ENCODE assay signal across 8 mouse cellular contexts in the genomic region with DNA sequence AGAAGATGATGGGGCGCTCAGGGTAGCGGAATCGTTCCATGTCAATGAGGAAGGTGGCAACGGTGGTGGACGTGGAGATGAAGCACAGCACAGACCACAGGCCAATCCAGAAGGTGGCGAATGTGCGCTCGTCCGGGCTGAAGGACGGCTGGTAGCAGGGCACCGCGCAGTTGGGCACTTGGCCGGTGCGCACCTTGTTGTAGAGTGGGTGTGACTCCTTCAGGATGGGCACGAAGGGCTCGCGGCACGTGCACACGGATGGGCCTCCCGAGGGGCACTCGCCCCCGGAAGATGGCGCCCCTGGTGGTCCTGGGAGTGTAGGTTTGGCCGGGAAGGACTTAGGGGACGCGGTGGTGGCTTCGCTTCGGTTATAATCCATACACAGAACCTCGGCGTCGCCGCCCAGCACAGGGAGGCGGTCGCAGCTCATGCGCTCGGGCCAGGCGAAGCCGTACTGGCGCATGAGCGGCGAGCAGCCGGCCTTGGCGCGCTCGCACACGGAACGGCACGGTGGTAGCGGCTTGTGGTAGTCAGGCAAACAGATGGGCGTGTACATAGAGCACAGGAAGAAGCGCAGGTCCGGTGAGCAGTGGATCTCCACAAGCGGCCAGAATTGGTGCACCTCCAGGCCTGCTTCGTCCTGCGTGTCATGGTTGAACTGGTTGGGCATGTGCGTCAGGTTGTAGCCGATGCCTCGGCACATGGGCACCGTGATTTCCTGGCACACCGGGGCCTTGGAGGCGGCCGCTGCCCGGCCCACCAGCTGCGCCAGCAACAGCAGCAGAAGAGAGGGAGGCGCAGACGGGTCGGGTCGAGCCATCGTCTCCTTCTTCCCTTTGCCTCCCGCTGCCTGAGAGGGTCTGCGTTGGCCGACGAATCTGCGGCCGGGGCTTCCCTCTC. TPM values are rescaled to one million over a fixed set of nuclear protein-coding genes. Genes with fewer than 3 reads are reported as not detected.
DNase-seq lines count a peak whose midpoint lies in the region; ATAC-seq and TF ChIP-seq lines count a peak whose summit lies in the region.

No protein-coding gene starts in this region.

- H3K4me2 ChIP-seq in intestine, embryonic 15.5 days (replicated peaks), result peak overlapping the region; percentile 95
- peak overlapping the region; percentile 99 for H3K4me2 ChIP-seq in liver, embryonic 15.5 days
- H3K4me2 ChIP-seq in neural tube, embryonic 11.5 days (ENCODE audit: low read depth), result peak overlapping the region; percentile 99

- DNase-seq in 3134 (ENCODE audit: extremely low read depth, insufficient read length, low spot score), result peak; percentile 42
- peak; percentile 51 for DNase-seq in T-cell, adult 2 months (ENCODE audit: low spot score)
- DNase-seq in gastrocnemius, postnatal 36 days, result peak; percentile 13 to 42
- peak; percentile 72 for DNase-seq in neural tube, embryonic 11.5 days (ENCODE audit: low spot score)
- peak; percentile 54 for DNase-seq in thymus, adult 2 months

- peak overlapping the region; percentile 78 for H3K4me3 ChIP-seq in intestine, embryonic 15.5 days (replicated peaks)
- peak overlapping the region; percentile 85 for H3K4me3 ChIP-seq in liver, embryonic 15.5 days (replicated peaks)
- peak overlapping the region; percentile 57 for H3K4me3 ChIP-seq in neural tube, embryonic 11.5 days (ENCODE audit: low read depth, low read length)
- peak overlapping the region; percentile 90 for H3K4me3 ChIP-seq in thymus, adult 2 months (ENCODE audit: control insufficient read depth, insufficient read depth, low read length)

- 0 out of 2 replicates have a peak, but pooled peaks cover 3% of the 10 kb centered on the region for H3K27me3 ChIP-seq in intestine, embryonic 15.5 days (replicated peaks)
- peaks cover 19% of the 10 kb centered on the region for H3K27me3 ChIP-seq in liver, embryonic 15.5 days
- H3K27me3 ChIP-seq in neural tube, embryonic 11.5 days (ENCODE audit: control insufficient read depth, insufficient read depth, low read length), result peaks cover 53% of the 10 kb centered on the region
- no peaks in the 10 kb centered on the region for H3K27me3 ChIP-seq in thymus, adult 2 months (ENCODE audit: control insufficient read depth, insufficient read depth, low read length)

- no peaks in the 10 kb centered on the region for H3K9me3 ChIP-seq in intestine, embryonic 15.5 days
- no peaks in the 10 kb centered on the region for H3K9me3 ChIP-seq in liver, embryonic 15.5 days (replicated peaks)
- H3K9me3 ChIP-seq in neural tube, embryonic 11.5 days (ENCODE audit: control insufficient read depth, low read length), result no peaks in the 10 kb centered on the region

- peak; percentile 20 for ATAC-seq in common myeloid progenitor, adult 5-6 weeks (replicated peaks; ENCODE audit: low read depth, poor library complexity, severe bottlenecking)
- ATAC-seq in intestine, embryonic 15.5 days, result no peak
- ATAC-seq in liver, embryonic 15.5 days (ENCODE audit: insufficient read depth), result no peak
- ATAC-seq in neural tube, embryonic 11.5 days (ENCODE audit: insufficient read depth, low FRiP score, low TSS enrichment), result peak; percentile 14

- peak overlapping the region; percentile 86 for H3K9ac ChIP-seq in intestine, embryonic 15.5 days
- H3K9ac ChIP-seq in liver, embryonic 15.5 days, result peak overlapping the region; percentile 82
- peak overlapping the region; percentile 56; the same call in 1 of the 2 replicates for H3K9ac ChIP-seq in neural tube, embryonic 11.5 days (ENCODE audit: low read length)

- H3K36me3 ChIP-seq in intestine, embryonic 15.5 days, result no peaks in the 10 kb centered on the region
- peaks cover 30% of the 10 kb centered on the region for H3K36me3 ChIP-seq in liver, embryonic 15.5 days (replicated peaks)
- H3K36me3 ChIP-seq in neural tube, embryonic 11.5 days (ENCODE audit: control insufficient read depth, insufficient read depth, low read length), result no peaks in the 10 kb centered on the region
- no peaks in the 10 kb centered on the region for H3K36me3 ChIP-seq in thymus, adult 2 months (ENCODE audit: control insufficient read depth, insufficient read depth, low read length)

- 6% methylated on average over 75 of the region's 75 CpGs for WGBS in intestine, embryonic 15.5 days
- WGBS in liver, embryonic 15.5 days (ENCODE audit: insufficient replicate concordance), result 10% methylated on average over 75 of the region's 75 CpGs
- 9% methylated on average over 75 of the region's 75 CpGs for WGBS in neural tube, embryonic 11.5 days
- 11% methylated on average over 75 of the region's 75 CpGs for WGBS in thymus, adult 2 months

- TF ChIP-seq CTCF in thymus, adult 2 months (IDR thresholded peaks at IDR 0.05; ENCODE audit: borderline replicate concordance, control insufficient read depth, extremely low read depth, insufficient read depth, low read length, poor library complexity), result peak; percentile 73; the same call in 1 of the 2 replicates

- intact Hi-C loops in gastrocnemius, postnatal 36 days (cut with DNase I), result loop anchor here (5.0 kb wide), 2 partner anchors 56 to 186 kb away; no protein-coding TSS in a partner anchor

- TF ChIP-seq POLR2A in thymus, adult 2 months (IDR thresholded peaks at IDR 0.05; ENCODE audit: control insufficient read depth, extremely low read depth, insufficient read depth, low read length, poor library complexity), result no peak

- peaks cover 35% of the 10 kb centered on the region for H3K4me1 ChIP-seq in intestine, embryonic 15.5 days (replicated peaks)
- H3K4me1 ChIP-seq in liver, embryonic 15.5 days (replicated peaks), result peaks cover 81% of the 10 kb centered on the region
- H3K4me1 ChIP-seq in neural tube, embryonic 11.5 days (ENCODE audit: control insufficient read depth, insufficient read depth, low read length), result peaks cover 26% of the 10 kb centered on the region
- peaks cover 23% of the 10 kb centered on the region for H3K4me1 ChIP-seq in thymus, adult 2 months (replicated peaks; ENCODE audit: control insufficient read depth, insufficient read depth, low read length)

- peak overlapping the region; percentile 91; the same call in 1 of the 2 replicates for H3K27ac ChIP-seq in intestine, embryonic 15.5 days
- H3K27ac ChIP-seq in liver, embryonic 15.5 days (replicated peaks), result peak overlapping the region; percentile 77
- H3K27ac ChIP-seq in neural tube, embryonic 11.5 days (ENCODE audit: low read depth, low read length), result no peak overlapping the region
- no peak overlapping the region for H3K27ac ChIP-seq in thymus, adult 2 months (ENCODE audit: control insufficient read depth, insufficient read depth, low read length)

RNA-seq across cellular contexts. Expression of a gene that starts 1.5 kb away (rescaled TPM):
- 1.5 TPM in 2 replicates for total RNA-seq in common myeloid progenitor, adult 5-6 weeks (2017)
- 1 to 10 TPM; 1.5 to 1.9 TPM for total RNA-seq in gastrocnemius, postnatal 36 days (2021)
- polyA plus RNA-seq in intestine, embryonic 15.5 days (2015; fragmentation: Nextera tagmentation; extraction: Ambion mirVana), result 7.1 and 8.0 TPM in 2 replicates
- 2.1 and 2.3 TPM in 2 replicates for polyA plus RNA-seq in liver, embryonic 15.5 days (2015; fragmentation: Nextera tagmentation; extraction: Ambion mirVana)
- polyA plus RNA-seq in neural tube, embryonic 11.5 days (2014; fragmentation: Nextera tagmentation; extraction: Ambion mirVana), result 0.37 and 0.49 TPM in 2 replicates
- polyA plus RNA-seq in thymus, adult 2 months (2012; rRNA removed), result 8.2 and 10.7 TPM in 2 replicates

RNA-seq across cellular contexts. Expression of a gene that starts 45.8 kb away (rescaled TPM):
- 2.9 and 4.6 TPM in 2 replicates for total RNA-seq in common myeloid progenitor, adult 5-6 weeks (2017)
- total RNA-seq in gastrocnemius, postnatal 36 days (2021), result 10 to 100 TPM; 17.1 to 23.8 TPM
- 4.0 and 4.3 TPM in 2 replicates for polyA plus RNA-seq in intestine, embryonic 15.5 days (2015; fragmentation: Nextera tagmentation; extraction: Ambion mirVana)
- polyA plus RNA-seq in liver, embryonic 15.5 days (2015; fragmentation: Nextera tagmentation; extraction: Ambion mirVana), result 0.67 and 0.98 TPM in 2 replicates
- 11.2 and 11.6 TPM in 2 replicates for polyA plus RNA-seq in neural tube, embryonic 11.5 days (2014; fragmentation: Nextera tagmentation; extraction: Ambion mirVana)
- 13.2 and 19.1 TPM in 2 replicates for polyA plus RNA-seq in thymus, adult 2 months (2012; rRNA removed)

Comparison
In these comparisons a context has a peak if more than half of its experiments do, and no peak if none do; other contexts are left out.
1. ATAC-seq: peak in common myeloid progenitor, adult 5-6 weeks (single experiment) and neural tube, embryonic 11.5 days (single experiment); none in intestine, embryonic 15.5 days (single experiment) and liver, embryonic 15.5 days (single experiment).
2. H3K27ac ChIP-seq: peak in intestine, embryonic 15.5 days (single experiment) and liver, embryonic 15.5 days (single experiment); none in neural tube, embryonic 11.5 days (single experiment) and thymus, adult 2 months (single experiment).
3. Peak in every context shown above with its lines, with median percentiles within 50 percentile points of each other: DNase-seq, H3K4me2 ChIP-seq, H3K4me3 ChIP-seq and H3K9ac ChIP-seq.